Mouse (Mus musculus) spleen, adult 18-20 months (tissue): ENCODE measurements around the gene Slc25a13.

Experiments used
- DNase-seq, 2 experiments: peaks; one replicate each; pipeline ENCODE4 v3.0.0; 2022; ENCODE audit warnings: mixed read lengths in 2 of 2

The Slc25a13 gene

GRCm38 (mm10) chr6:6167339-6168126 is 49.4 kb downstream of the Slc25a13 start:
- no peak for DNase-seq

DNA sequence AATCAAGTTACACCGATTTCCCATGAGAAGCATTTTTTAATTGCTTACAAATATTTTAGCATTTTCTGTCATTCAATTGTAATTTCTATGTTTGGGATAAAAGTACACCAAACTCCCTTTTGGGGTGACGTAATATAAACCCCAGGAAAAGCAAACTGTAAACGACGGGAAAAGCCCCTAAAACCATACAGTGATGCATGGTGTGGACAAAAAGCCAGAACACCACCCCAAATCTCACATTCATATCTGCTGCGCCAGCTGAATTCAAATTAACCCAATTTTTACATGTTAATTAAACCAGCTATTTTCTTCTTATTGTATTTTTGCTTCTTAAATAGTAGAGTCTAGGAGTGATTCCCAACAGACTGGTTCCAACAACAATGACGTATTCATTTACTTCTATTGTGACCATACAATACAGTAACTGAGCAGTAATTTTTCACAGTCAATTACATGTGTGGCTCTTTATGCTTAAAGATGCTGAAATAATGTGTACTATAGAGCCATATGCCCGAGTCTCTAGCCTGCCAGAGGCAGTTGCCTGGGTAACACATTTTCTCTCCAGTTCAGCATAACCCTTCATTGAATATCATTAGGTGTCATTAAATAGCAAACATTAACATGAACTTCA is 53.9 kb downstream of the Slc25a13 start:
- no peak for DNase-seq

GRCm38 (mm10) chr6:6162146-6162545 is 54.8 kb downstream of the Slc25a13 start:
- DNase-seq, result no peak

DNA sequence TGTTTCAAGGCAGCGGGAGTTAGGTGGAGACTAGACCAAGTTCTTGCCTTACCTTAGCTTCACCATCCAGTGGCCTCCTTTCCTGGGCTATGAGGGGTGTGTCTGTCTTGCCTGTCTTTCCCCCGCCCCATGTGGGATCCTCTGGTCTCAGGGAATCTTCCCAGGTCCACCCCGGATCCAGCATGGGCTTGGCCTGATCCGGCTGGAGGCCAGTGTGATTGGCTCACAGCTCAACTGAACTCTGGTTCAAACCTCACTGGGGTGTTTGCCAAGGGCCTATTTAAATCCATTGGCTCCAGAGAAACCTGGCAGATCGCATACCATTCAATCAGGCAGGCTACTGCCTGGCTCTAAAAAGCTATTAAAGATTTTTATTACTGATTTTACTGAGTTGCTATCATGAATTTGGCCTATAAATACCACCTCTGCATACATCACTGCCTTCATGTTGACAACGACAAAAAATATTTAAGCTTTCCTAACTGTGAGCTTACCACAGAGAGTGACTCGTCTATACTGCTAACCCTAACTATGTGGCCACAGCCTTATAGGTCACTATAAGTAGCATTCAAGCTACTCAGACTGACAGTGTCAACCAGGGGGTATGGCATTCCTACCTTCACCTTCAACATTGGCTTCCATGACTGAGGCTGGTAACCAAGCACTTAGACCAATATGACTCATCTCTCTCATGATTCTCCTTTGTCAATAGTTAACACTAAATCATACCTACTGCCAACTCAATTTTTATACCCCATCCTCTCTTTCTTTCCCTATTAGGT is 56.1 kb downstream of the Slc25a13 start:
- DNase-seq, result no peak

DNA sequence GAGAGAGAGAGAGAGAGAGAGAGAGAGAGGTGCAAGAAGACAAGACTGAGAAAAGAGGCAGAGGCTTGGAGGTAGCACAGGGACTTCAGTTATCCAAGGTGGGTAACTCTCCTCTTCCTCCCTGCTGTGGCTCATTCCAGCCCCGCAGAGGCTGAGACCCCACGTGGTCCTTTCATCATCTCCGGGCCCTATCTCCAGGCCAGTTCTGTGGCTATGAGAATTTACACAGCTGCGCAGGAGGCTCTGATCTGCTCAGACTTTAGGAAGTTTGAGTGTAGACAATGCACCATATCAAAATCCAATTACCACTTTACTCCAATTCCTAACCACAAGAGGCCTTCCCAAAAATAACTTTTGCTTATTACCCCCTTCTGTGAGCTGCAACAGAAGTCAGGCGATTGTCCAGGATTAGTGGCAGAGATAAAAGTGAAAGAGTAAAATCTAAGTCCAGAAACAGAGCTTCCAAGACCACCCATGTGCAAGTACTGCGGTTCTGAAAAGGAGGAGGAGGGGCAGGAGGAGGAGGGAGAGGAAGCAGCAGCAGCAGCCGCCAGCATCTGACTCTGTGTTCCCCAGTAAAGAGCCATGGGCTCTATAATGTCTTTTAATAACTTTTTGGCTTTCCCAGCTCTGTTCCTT is 57.6 kb downstream of the Slc25a13 start:
- no peak for DNase-seq

- DNase-seq, result no peak
Measured at GRCm38 (mm10) chr6:6153426-6153825, 63.5 kb downstream of the Slc25a13 start.

DNA sequence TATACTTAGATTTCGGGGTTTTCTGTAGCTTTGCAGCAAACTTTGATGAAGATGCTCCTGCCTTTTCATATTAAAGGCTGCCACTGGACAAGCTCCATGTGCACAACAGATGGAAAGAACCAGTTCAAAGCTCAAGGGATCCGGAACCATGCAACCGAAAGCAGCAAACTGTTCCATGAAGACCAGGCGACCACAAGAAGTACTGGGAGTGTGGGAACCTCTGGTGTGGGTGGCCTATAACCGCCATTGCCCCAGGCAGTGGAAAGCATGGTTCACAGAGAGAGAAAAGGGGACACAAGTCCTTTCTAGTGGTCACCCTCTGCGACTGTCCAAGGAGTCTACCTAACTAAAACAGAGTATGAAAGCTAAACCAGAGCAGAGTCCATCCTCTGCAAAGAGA is 66.2 kb downstream of the Slc25a13 start:
- DNase-seq, result no peak

- no peak for DNase-seq
Measured at GRCm38 (mm10) chr6:6149751-6150150, 67.2 kb downstream of the Slc25a13 start.

- no peak for DNase-seq
Measured at GRCm38 (mm10) chr6:6149329-6149728, 67.6 kb downstream of the Slc25a13 start.

DNA sequence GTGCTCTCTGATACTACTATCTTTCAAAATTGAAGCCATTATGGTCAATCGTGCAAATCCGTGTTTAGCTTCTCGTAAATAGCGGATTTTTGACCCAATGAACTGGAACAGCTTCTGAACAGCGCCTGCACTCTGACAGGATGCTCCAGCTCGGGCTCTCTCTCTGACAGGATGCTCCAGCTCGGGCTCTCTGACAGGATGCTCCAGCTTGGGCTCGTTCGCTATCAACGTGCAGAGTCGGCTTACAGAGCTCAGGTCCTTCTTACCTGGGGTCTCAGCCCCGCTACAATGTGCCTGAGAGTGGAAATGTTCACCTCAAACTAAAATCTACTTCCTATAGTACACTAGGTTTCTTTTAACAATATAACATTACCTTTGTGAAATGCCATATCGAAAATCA is 71.6 kb downstream of the Slc25a13 start:
- DNase-seq, result no peak

DNA sequence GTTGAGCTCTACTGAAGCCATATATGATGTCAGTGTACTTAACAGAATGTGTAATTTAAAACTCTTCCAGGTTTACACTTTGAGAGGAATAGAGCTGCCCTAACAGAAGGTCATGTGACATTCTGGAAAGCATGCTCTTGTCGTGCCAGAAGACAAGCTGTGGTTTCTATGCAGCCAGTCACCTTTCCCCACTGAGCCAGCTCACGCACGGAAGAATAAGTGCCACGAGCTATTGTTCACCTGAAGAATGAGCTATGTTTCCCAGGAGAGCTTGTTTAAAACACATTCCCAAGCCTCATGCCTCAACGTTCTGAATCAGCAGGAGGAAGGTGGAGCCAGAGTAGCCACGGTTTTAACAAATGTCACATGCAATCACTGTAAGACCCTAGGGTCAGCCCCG is 73.4 kb downstream of the Slc25a13 start:
- no peak for DNase-seq

DNA sequence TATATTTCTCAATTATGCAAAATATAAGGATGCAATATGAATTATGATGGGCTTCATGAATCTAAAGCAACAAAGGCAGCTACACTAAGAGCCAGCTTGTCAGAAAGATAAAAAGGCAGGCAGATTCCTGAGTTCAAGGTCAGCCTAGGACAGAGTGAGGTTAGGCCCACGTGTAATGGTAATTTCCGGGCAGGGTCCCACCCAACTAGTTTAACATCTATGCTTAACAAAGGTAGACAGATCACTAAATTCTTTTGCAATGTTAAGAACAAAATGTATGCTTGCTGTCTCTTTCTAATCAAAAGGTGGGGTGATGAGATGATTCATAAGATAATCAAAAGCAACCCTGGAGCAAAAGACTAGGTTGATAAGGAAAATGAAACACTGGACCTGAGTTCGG is 76.6 kb downstream of the Slc25a13 start:
- DNase-seq, result no peak

DNA sequence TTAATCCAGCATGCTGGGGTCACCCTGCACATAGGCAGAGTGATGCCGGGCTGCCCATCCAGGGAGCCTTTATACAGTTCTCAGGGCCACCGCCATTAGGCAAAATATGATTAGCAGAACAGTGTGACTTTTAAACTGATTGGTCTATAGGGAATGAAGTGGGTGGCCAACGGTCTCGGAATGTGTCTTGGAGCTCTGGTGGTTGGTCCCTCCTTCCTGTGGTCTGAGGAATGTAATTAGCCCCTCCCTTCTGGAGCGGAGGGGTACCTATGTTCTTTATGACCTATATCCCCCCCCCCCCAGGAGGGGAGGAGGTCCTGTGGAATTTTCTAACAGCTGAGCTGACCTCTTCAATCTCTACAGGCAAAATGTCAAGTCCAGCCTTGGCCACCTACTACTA is 77.9 kb downstream of the Slc25a13 start:
- DNase-seq, result no peak

GRCm38 (mm10) chr6:6136812-6137211 is 80.2 kb downstream of the Slc25a13 start:
- DNase-seq, result no peak

DNA sequence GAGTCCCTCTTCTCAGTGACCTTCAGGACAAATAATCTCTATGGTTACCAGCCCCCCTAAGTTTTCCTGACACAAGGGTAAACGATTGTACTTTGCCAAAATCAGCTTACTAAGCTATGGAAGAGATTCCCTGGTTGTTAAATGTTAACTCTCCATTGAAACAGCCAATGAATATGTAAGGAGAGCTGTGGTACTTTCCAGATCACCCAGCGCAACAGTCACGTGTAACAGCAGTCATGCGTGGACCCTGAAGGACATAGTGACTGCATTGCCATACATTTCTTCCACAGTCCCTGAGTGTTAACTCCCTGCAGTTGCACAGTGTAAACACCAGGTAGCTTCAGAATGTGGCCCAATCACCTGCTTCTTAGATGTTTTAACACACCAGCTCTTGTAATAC is 82.0 kb downstream of the Slc25a13 start:
- no peak for DNase-seq

DNA sequence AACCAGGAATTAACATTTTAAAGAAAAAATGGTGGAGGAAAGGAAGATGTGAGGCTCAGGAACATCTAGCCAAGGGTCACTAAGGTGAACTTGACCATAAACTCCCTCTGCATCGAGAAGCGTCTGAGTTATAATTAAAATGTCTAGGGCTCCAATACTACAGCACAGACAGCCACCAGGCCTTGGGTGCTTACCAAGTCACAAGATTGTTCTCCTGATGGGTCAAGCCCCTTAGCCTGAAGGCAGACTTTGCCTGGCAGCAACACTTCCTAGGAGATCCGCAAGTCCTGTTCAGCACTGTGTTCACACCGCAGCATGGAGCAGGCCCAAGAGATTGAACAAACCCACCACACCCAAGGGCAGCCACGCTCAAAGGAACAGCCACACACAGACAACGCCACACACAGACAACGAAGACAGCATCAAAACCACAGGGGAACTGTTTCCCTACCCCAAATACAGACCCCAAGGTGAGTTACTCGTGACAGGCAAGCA is 83.4 kb downstream of the Slc25a13 start:
- no peak for DNase-seq

DNA sequence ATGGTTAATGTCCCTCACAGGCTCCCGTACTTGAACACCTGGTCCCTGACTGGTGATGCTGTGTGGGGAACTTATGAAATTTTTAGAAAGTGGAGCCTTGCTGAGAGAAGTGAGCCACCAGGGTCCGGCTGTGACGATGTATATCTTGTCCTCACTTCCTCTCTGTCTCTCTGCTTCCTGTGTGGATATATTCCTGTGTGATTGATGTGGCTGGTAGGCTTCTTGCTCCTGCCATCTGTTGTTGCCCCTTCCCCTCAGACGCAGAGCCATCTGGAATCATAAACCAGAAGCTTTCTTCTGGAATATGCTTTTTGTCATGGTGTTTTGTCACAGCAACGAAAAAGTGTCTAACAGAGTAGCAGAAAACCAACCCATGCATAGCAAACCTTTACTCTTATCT is 84.9 kb downstream of the Slc25a13 start:
- DNase-seq, result no peak

- no peak for DNase-seq
Measured at GRCm38 (mm10) chr6:6125620-6126019, 91.4 kb downstream of the Slc25a13 start.

GRCm38 (mm10) chr6:6121904-6122303 is 95.1 kb downstream of the Slc25a13 start:
- no peak for DNase-seq

DNA sequence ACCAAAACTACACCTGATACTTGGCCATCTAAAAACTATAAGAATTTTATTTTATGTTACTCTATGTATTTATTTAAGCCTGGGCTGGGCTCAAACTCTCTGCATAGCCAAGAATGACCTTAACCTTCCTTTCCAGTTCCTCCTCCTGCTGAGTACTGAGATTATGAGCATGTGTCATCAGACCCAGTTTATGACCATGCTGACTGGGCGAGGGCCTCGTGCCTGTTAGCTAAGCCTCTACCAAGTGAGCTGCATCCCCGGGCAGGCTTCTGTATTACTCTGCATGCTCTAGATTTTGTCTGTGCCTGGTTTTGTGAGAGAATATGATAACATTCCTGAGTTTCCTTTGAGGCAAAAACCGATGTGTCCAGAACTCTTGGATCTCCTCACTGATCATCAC is 96.1 kb downstream of the Slc25a13 start:
- no peak for DNase-seq

DNA sequence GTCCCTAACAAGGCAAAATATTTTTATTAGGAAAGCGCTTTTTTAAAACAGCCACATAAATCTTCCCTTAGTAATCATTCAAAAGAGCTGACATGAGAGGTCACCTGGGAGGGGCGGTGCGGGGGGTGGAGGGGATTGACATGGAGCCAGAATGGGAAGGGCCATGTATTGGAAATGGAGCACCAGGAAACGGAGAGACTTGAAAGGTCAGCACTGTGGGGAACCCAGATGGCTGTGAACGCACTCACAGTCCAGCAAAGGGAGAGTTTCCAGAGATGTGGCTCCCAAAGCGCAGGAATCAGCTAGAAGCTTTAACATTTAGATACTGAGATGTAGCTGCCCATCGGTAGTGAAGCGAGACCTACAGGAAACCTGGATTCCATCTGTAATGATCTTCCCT is 101.2 kb downstream of the Slc25a13 start:
- no peak for DNase-seq

GRCm38 (mm10) chr6:6113776-6114175 is 103.2 kb downstream of the Slc25a13 start:
- no peak for DNase-seq
